15 mouse cellular contexts compared by ENCODE assay signal in genomic region chr12:17626043-17626442, GRCm38 (mm10).
DNase-seq lines count a peak whose midpoint lies in the region; ATAC-seq lines count a peak whose summit lies in the region.
"Had no signal": no experiment of that assay in that cellular context is flagged by ENCODE, and none has a peak within 500 bp of the region (broad histone marks: within the 10 kb centered on the region; RNA-seq: fewer than 3 reads in every experiment).

No protein-coding gene starts in this region.

- peak; percentile 46 for DNase-seq in forebrain, embryonic 10.5 days (ENCODE audit: extremely low spot score, low spot score)
- DNase-seq in embryonic facial prominence, embryonic 14.5 days (ENCODE audit: low spot score), result peak; percentile 66
- peak; percentile 61 for DNase-seq in midbrain, embryonic 10.5 days (ENCODE audit: low spot score)
- no peak for DNase-seq in c-Kit-positive CD71-positive TER-119-positive erythroid progenitor cells, embryonic 14.5 days (ENCODE audit: low spot score)
- no peak for DNase-seq in gastrocnemius, adult 8-10 months (ENCODE audit: low spot score in 2 of 2)
- no peak for DNase-seq in heart, postnatal 36 days
- DNase-seq: adrenal gland, postnatal 14 days; heart, postnatal 10 days; kidney, adult 2 months; right cerebral cortex, postnatal 14 days had no signal

- 14% methylated on average over 3 of the region's 3 CpGs for WGBS in forebrain, embryonic 10.5 days
- 13% methylated on average over 3 of the region's 3 CpGs for WGBS in forebrain, embryonic 15.5 days
- 44% methylated on average over 3 of the region's 3 CpGs for WGBS in embryonic facial prominence, embryonic 14.5 days
- WGBS in midbrain, embryonic 10.5 days, result 23% methylated on average over 3 of the region's 3 CpGs
- 10% methylated on average over 3 of the region's 3 CpGs for WGBS in neural tube, embryonic 13.5 days

- no peaks in the 10 kb centered on the region for H3K36me3 ChIP-seq in forebrain, embryonic 10.5 days (replicated peaks)
- H3K36me3 ChIP-seq in forebrain, embryonic 15.5 days, result no peaks in the 10 kb centered on the region
- H3K36me3 ChIP-seq in embryonic facial prominence, embryonic 14.5 days (ENCODE audit: control insufficient read depth, insufficient read depth, low read length), result no peaks in the 10 kb centered on the region
- no peaks in the 10 kb centered on the region for H3K36me3 ChIP-seq in midbrain, embryonic 10.5 days
- H3K36me3 ChIP-seq in neural tube, embryonic 13.5 days, result no peaks in the 10 kb centered on the region
- H3K36me3 ChIP-seq: embryonic facial prominence, embryonic 13.5 days; limb, embryonic 12.5 days had no signal

- no peak overlapping the region for H3K9ac ChIP-seq in forebrain, embryonic 15.5 days (replicated peaks)
- no peak overlapping the region for H3K9ac ChIP-seq in embryonic facial prominence, embryonic 14.5 days (ENCODE audit: low read depth, low read length)
- no peak overlapping the region for H3K9ac ChIP-seq in neural tube, embryonic 13.5 days
- H3K9ac ChIP-seq: embryonic facial prominence, embryonic 13.5 days; limb, embryonic 12.5 days had no signal

- H3K27me3 ChIP-seq in forebrain, embryonic 10.5 days (ENCODE audit: poor library complexity, severe bottlenecking), result peaks cover 85% of the 10 kb centered on the region
- H3K27me3 ChIP-seq in forebrain, embryonic 15.5 days, result 0 out of 2 replicates have a peak, but pooled peaks cover 3% of the 10 kb centered on the region
- no peaks in the 10 kb centered on the region for H3K27me3 ChIP-seq in embryonic facial prominence, embryonic 14.5 days (replicated peaks; ENCODE audit: control insufficient read depth, insufficient read depth, low read length)
- no peaks in the 10 kb centered on the region; the same call in 1 of the 2 replicates for H3K27me3 ChIP-seq in midbrain, embryonic 10.5 days (ENCODE audit: low read depth, poor library complexity, severe bottlenecking)
- H3K27me3 ChIP-seq in neural tube, embryonic 13.5 days, result no peaks in the 10 kb centered on the region
- H3K27me3 ChIP-seq: embryonic facial prominence, embryonic 13.5 days; limb, embryonic 12.5 days had no signal

- no peak for ATAC-seq in forebrain, embryonic 15.5 days (replicated peaks)
- ATAC-seq in embryonic facial prominence, embryonic 14.5 days (ENCODE audit: low read depth), result peak; percentile 69; the same call in 1 of the 2 replicates
- peak; percentile 60; the same call in 1 of the 2 replicates for ATAC-seq in neural tube, embryonic 13.5 days (ENCODE audit: low read depth)

- H3K27ac ChIP-seq in forebrain, embryonic 10.5 days, result peak overlapping the region; percentile 66; the same call in 1 of the 2 replicates
- no peak overlapping the region for H3K27ac ChIP-seq in forebrain, embryonic 15.5 days (replicated peaks)
- no peak overlapping the region for H3K27ac ChIP-seq in embryonic facial prominence, embryonic 14.5 days (replicated peaks; ENCODE audit: low read depth, low read length)
- H3K27ac ChIP-seq in midbrain, embryonic 10.5 days (replicated peaks), result peak overlapping the region; percentile 77
- no peak overlapping the region for H3K27ac ChIP-seq in neural tube, embryonic 13.5 days (replicated peaks)
- H3K27ac ChIP-seq: embryonic facial prominence, embryonic 13.5 days; limb, embryonic 12.5 days; macrophage had no signal

- no peak overlapping the region for H3K4me2 ChIP-seq in forebrain, embryonic 15.5 days (replicated peaks)
- H3K4me2 ChIP-seq in embryonic facial prominence, embryonic 14.5 days (ENCODE audit: low read depth, low read length), result no peak overlapping the region
- H3K4me2 ChIP-seq in neural tube, embryonic 13.5 days, result no peak overlapping the region
- H3K4me2 ChIP-seq: embryonic facial prominence, embryonic 13.5 days; limb, embryonic 12.5 days had no signal

- intact Hi-C loops in heart, postnatal 36 days (cut with DNase I), result no loop called here

- H3K4me1 ChIP-seq in forebrain, embryonic 10.5 days, result peaks cover 59% of the 10 kb centered on the region
- peaks cover 15% of the 10 kb centered on the region for H3K4me1 ChIP-seq in forebrain, embryonic 15.5 days
- H3K4me1 ChIP-seq in embryonic facial prominence, embryonic 14.5 days (ENCODE audit: control insufficient read depth, insufficient read depth, low read length), result no peaks in the 10 kb centered on the region
- peaks cover 53% of the 10 kb centered on the region for H3K4me1 ChIP-seq in midbrain, embryonic 10.5 days
- H3K4me1 ChIP-seq in neural tube, embryonic 13.5 days (replicated peaks), result peaks cover 12% of the 10 kb centered on the region

- no peaks in the 10 kb centered on the region; the same call in 1 of the 2 replicates for H3K9me3 ChIP-seq in forebrain, embryonic 10.5 days
- no peaks in the 10 kb centered on the region for H3K9me3 ChIP-seq in forebrain, embryonic 15.5 days
- no peaks in the 10 kb centered on the region for H3K9me3 ChIP-seq in embryonic facial prominence, embryonic 14.5 days (ENCODE audit: control insufficient read depth, low read length)
- 0 out of 2 replicates have a peak, but pooled peaks cover 3% of the 10 kb centered on the region for H3K9me3 ChIP-seq in midbrain, embryonic 10.5 days (replicated peaks)
- H3K9me3 ChIP-seq in neural tube, embryonic 13.5 days, result no peaks in the 10 kb centered on the region
- H3K9me3 ChIP-seq: embryonic facial prominence, embryonic 13.5 days; limb, embryonic 12.5 days had no signal

- H3K4me3 ChIP-seq in forebrain, embryonic 10.5 days, result no peak overlapping the region
- H3K4me3 ChIP-seq in forebrain, embryonic 15.5 days, result no peak overlapping the region
- H3K4me3 ChIP-seq in embryonic facial prominence, embryonic 14.5 days (ENCODE audit: low read depth, low read length), result no peak overlapping the region
- no peak overlapping the region for H3K4me3 ChIP-seq in midbrain, embryonic 10.5 days
- no peak overlapping the region for H3K4me3 ChIP-seq in neural tube, embryonic 13.5 days
- H3K4me3 ChIP-seq: embryonic facial prominence, embryonic 13.5 days; limb, embryonic 12.5 days had no signal

Comparison
In these comparisons a context has a peak if more than half of its experiments do, and no peak if none do; other contexts are left out.
1. H3K27ac ChIP-seq: peak in forebrain, embryonic 10.5 days (single experiment) and midbrain, embryonic 10.5 days (single experiment); none in forebrain, embryonic 15.5 days (single experiment), embryonic facial prominence, embryonic 14.5 days (single experiment) and neural tube, embryonic 13.5 days (single experiment).
2. DNase-seq: peak in forebrain, embryonic 10.5 days (single experiment), embryonic facial prominence, embryonic 14.5 days (single experiment) and midbrain, embryonic 10.5 days (single experiment); none in c-Kit-positive CD71-positive TER-119-positive erythroid progenitor cells, embryonic 14.5 days (single experiment), gastrocnemius, adult 8-10 months (0 of 2) and heart, postnatal 36 days (0 of 2).